Mouse (Mus musculus): Measurements from ENCODE around the gene Kbtbd3. TPM values are rescaled to one million over a fixed set of nuclear protein-coding genes. Genes with fewer than 3 reads are reported as not detected.

Kbtbd3 gene
- total RNA-seq, 2 experiments from 2014 or later: 4.3 to 4.5 TPM

Small RNA genes lying within 50 kb of the gene (microRNA-seq; reads per million reads assigned to microRNA genes)
- gene Gm22195 (ENCODE audit: borderline replicate concordance in 2 of 2): 0 reads per million in 2 experiments
- gene Gm23992 (ENCODE audit: borderline replicate concordance in 2 of 2): 0 reads per million in 2 experiments

Other genes starting within 250 kb of the Kbtbd3 start
- 10 to 100 TPM; 10.4 to 11.3 TPM for gene Aasdhppt, start 362 bp upstream of the Kbtbd3 start, total RNA-seq (2021)
- 10 to 100 TPM; 27.1 to 27.4 TPM for gene Msantd4, start 66.7 kb downstream of the Kbtbd3 start, total RNA-seq (2021)